Mouse (Mus musculus) CH12.LX (cell line): ENCODE measurements at regions not wholly inside any gene's neighbourhood (a gene's known extent, or its start where the extent isn't known, plus 50 kb on each side); places are given as distances from the start of the nearest gene placed in this dataset.

ENCODE experiments used
- DNase-seq: peaks from one replicate; pipeline ENCODE4 v3.0.0-alpha.2; 2013; ENCODE audit errors: extremely low read depth
- H3K27ac ChIP-seq: 2 replicates; pipeline ENCODE4 v1.5.1; 2012; ENCODE audit warnings: low read depth, mild to moderate bottlenecking, control low read depth, moderate library complexity; ENCODE audit not compliant: insufficient read depth
- H3K27me3 ChIP-seq: replicated peaks from 2 replicates; pipeline ENCODE3; 2012; ENCODE audit warnings: inconsistent platforms
- H3K36me3 ChIP-seq, 2 experiments: replicated peaks in 1 of 2; 2 replicates each; pipeline versions ENCODE3 to v1.6.1; 2012; ENCODE audit warnings: inconsistent platforms in 1 of 2, low read length in 1 of 2, mild to moderate bottlenecking in 1 of 2, mixed read lengths in 1 of 2, moderate library complexity in 1 of 2; ENCODE audit not compliant: control insufficient read depth in 1 of 2, insufficient read depth in 1 of 2
- H3K4me1 ChIP-seq, 2 experiments: 2 replicates each; pipeline ENCODE4 v1.6.1; 2012; ENCODE audit warnings: inconsistent platforms in 1 of 2, moderate library complexity in 1 of 2; ENCODE audit not compliant: insufficient read depth in 2 of 2, control insufficient read depth in 1 of 2
- H3K4me2 ChIP-seq: 2 replicates; pipeline ENCODE4 v1.6.1; 2012; ENCODE audit warnings: low read depth, mild to moderate bottlenecking, control low read depth; ENCODE audit not compliant: poor library complexity, insufficient read depth, severe bottlenecking
- H3K4me3 ChIP-seq, 3 experiments: fragments of 150-350 bp in 1 of 3; sonication (generic) in 1 of 3; replicated peaks in 1 of 3; 2 replicates each; pipeline versions ENCODE3 to v1.5.1; 2011 to 2012; ENCODE audit warnings: low read depth in 2 of 3, low read length in 2 of 3, mild to moderate bottlenecking in 2 of 3, moderate library complexity in 2 of 3, control low read depth in 1 of 3, improper control_type of control experiment in 1 of 3, inconsistent platforms in 1 of 3, mixed read lengths in 1 of 3; ENCODE audit not compliant: poor library complexity in 1 of 3
- H3K79me2 ChIP-seq: replicated peaks from 2 replicates; pipeline ENCODE4 v1.6.1; 2012; ENCODE audit warnings: mild to moderate bottlenecking, moderate library complexity; ENCODE audit not compliant: control insufficient read depth, poor library complexity, insufficient read depth, severe bottlenecking; ENCODE audit errors: extremely low read depth
- H3K9ac ChIP-seq: 2 replicates; pipeline ENCODE4 v1.6.1; 2012; ENCODE audit warnings: low read depth, mild to moderate bottlenecking, control low read depth, moderate library complexity; ENCODE audit not compliant: insufficient read depth
- H3K9me3 ChIP-seq: replicated peaks from 2 replicates; pipeline ENCODE3; 2012; ENCODE audit warnings: low read length, inconsistent platforms, mixed read lengths
- CHD1 ChIP-seq: IDR thresholded peaks from 2 replicates; pipeline ENCODE4 v1.6.1; 2012; ENCODE audit warnings: low read depth, low read length, improper control_type of control experiment, inconsistent platforms
- CHD2 ChIP-seq: IDR thresholded peaks from 2 replicates; pipeline ENCODE4 v1.6.1; 2011; ENCODE audit warnings: low read length, improper control_type of control experiment
- CTCF ChIP-seq, 2 experiments: IDR thresholded peaks in 1 of 2; conservative IDR thresholded peaks in 1 of 2; 2 replicates each; pipeline ENCODE4 v1.5.1; 2011 to 2012; ENCODE audit warnings: low read depth in 2 of 2, low read length in 2 of 2, improper control_type of control experiment in 1 of 2, inconsistent platforms in 1 of 2, mild to moderate bottlenecking in 1 of 2, moderate library complexity in 1 of 2
- ELF1 ChIP-seq: IDR thresholded peaks from 2 replicates; pipeline ENCODE4 v1.6.1; 2014; ENCODE audit warnings: low read depth, mild to moderate bottlenecking, inconsistent platforms, low read length, improper control_type of control experiment
- EP300 ChIP-seq: IDR thresholded peaks from 2 replicates; pipeline ENCODE4 v1.6.1; 2011; ENCODE audit warnings: low read length, improper control_type of control experiment
- IRF4 ChIP-seq: IDR thresholded peaks from 2 replicates; pipeline ENCODE4 v1.6.1; 2014; ENCODE audit warnings: low read depth, mild to moderate bottlenecking, inconsistent platforms, low read length, improper control_type of control experiment
- KAT2A ChIP-seq: IDR thresholded peaks from 2 replicates; pipeline ENCODE4 v1.6.1; 2012; ENCODE audit warnings: low read length, improper control_type of control experiment, inconsistent platforms; ENCODE audit not compliant: insufficient replicate concordance
- MAFK ChIP-seq: IDR thresholded peaks from 2 replicates; pipeline ENCODE4 v1.6.1; 2011; ENCODE audit warnings: low read length, improper control_type of control experiment; ENCODE audit not compliant: insufficient replicate concordance
- MAX ChIP-seq: IDR thresholded peaks from 2 replicates; pipeline ENCODE4 v1.6.1; 2011; ENCODE audit warnings: low read length, improper control_type of control experiment
- MAZ ChIP-seq: IDR thresholded peaks from 2 replicates; pipeline ENCODE4 v1.6.1; 2012; ENCODE audit warnings: low read depth, mild to moderate bottlenecking, inconsistent platforms, low read length, improper control_type of control experiment, moderate library complexity
- NELFE ChIP-seq: IDR thresholded peaks from 2 replicates; pipeline ENCODE4 v1.6.1; 2011; ENCODE audit warnings: low read depth, low read length, improper control_type of control experiment
- NRF1 ChIP-seq: IDR thresholded peaks from 2 replicates; pipeline ENCODE4 v1.6.1; 2014; ENCODE audit warnings: low read depth, mild to moderate bottlenecking, inconsistent platforms, low read length, improper control_type of control experiment, moderate library complexity
- POLR2AphosphoS2 ChIP-seq: IDR thresholded peaks from 2 replicates; pipeline ENCODE4 v1.6.1; 2011; ENCODE audit warnings: low read depth, low read length, improper control_type of control experiment
- RAD21 ChIP-seq: IDR thresholded peaks from 2 replicates; pipeline ENCODE4 v1.6.1; 2011; ENCODE audit warnings: low read depth, mild to moderate bottlenecking, low read length, improper control_type of control experiment, moderate library complexity
- SMC3 ChIP-seq: IDR thresholded peaks from 2 replicates; pipeline ENCODE4 v1.6.1; 2011; ENCODE audit warnings: low read depth, low read length, improper control_type of control experiment
- TBP ChIP-seq: conservative IDR thresholded peaks from 2 replicates; pipeline ENCODE4 v1.6.1; 2011; ENCODE audit warnings: low read depth, low read length, improper control_type of control experiment
- UBTF ChIP-seq: IDR thresholded peaks from 2 replicates; pipeline ENCODE4 v1.6.1; 2012; ENCODE audit warnings: low read depth, mild to moderate bottlenecking, inconsistent platforms, low read length, improper control_type of control experiment, moderate library complexity
- USF1 ChIP-seq: IDR thresholded peaks from 2 replicates; pipeline ENCODE4 v1.6.1; 2014; ENCODE audit warnings: low read depth, mild to moderate bottlenecking, inconsistent platforms, low read length, improper control_type of control experiment
- USF2 ChIP-seq: conservative IDR thresholded peaks from 2 replicates; pipeline ENCODE4 v1.6.1; 2011; ENCODE audit warnings: low read depth, low read length, improper control_type of control experiment
- ZC3H11A ChIP-seq: IDR thresholded peaks from 2 replicates; pipeline ENCODE4 v1.6.1; 2012; ENCODE audit warnings: low read depth, mild to moderate bottlenecking, inconsistent platforms, low read length, improper control_type of control experiment
- ZKSCAN1 ChIP-seq: IDR thresholded peaks from 2 replicates; pipeline ENCODE4 v1.6.1; 2012; ENCODE audit warnings: low read depth, inconsistent platforms, low read length, improper control_type of control experiment, borderline replicate concordance
- dilution Hi-C: fragments of 300-500 bp; cut with MboI; formaldehyde crosslinking; loops from 2 replicates; pipeline ENCODE4 v1.14.3; 2020; ENCODE audit warnings: low sequenced_read_pairs; ENCODE audit not compliant: extremely low pct_unique_long_range_greater_than_20kb, extremely low pct_ligation_motif_present
- in situ Hi-C: fragments of 300-500 bp; cut with MboI; formaldehyde crosslinking; loops from 3 replicates; pipeline ENCODE4 v1.14.3; 2019; ENCODE audit warnings: low sequenced_read_pairs, low pct_ligation_motif_present, low pct_unique_long_range_greater_than_20kb, mixed read lengths

DNA sequence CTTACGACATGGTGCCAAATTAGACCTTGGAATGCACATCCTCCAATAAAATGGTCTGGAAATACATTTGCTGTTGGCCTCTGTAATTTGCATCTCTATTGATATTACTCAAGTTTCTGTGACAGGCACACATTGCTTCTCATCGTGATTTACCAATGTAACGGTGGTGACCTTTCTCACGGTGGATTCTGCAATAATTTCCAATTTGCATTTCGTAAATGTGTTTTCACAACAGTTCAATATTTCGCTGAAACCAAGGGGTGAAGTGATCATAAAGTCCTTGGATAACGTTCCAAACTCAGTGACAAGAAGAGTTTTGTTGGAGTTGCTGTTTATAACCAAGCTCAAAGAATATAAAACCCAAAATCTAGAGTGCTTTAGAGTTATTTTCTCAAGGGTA lies 149.4 kb downstream of the Lrig3 start:
- dilution Hi-C loops (no loop called here), in situ Hi-C loops (no loop called here)
- Histone ChIP-seq H3K27ac (no peak overlapping the region), H3K36me3 (no peaks in the 10 kb centered on the region), H3K79me2 (no peaks in the 10 kb centered on the region), H3K4me1 (no peaks in the 10 kb centered on the region), H3K27me3 (no peaks in the 10 kb centered on the region), H3K4me3 (no peak overlapping the region), H3K9ac (no peak overlapping the region), H3K4me2 (no peak overlapping the region), H3K9me3 (peaks cover 70% of the 10 kb centered on the region)
- no peak for DNase-seq
- TF ChIP-seq ZC3H11A: no peak
- no peak for TF ChIP-seq UBTF
- no peak for TF ChIP-seq MAFK
- no peak for TF ChIP-seq USF1
- no peak for TF ChIP-seq EP300
- TF ChIP-seq NELFE: no peak
- TF ChIP-seq POLR2AphosphoS2: no peak
- no peak for TF ChIP-seq MAZ
- TF ChIP-seq RAD21: no peak
- TF ChIP-seq USF2: no peak
- no peak for TF ChIP-seq MAX
- TF ChIP-seq ZKSCAN1: no peak
- TF ChIP-seq SMC3: no peak
- TF ChIP-seq KAT2A: no peak
- no peak for TF ChIP-seq TBP
- TF ChIP-seq CHD2: no peak
- TF ChIP-seq CHD1: no peak
- TF ChIP-seq ELF1: no peak
- no peak for TF ChIP-seq CTCF (conservative IDR thresholded peaks at IDR 0.05 in 1 of 2, IDR thresholded peaks at IDR 0.05 in 1 of 2; ENCODE audit: low read depth in 2 of 2, low read length in 2 of 2)
- TF ChIP-seq IRF4: no peak

- Histone ChIP-seq H3K4me3 (no peak overlapping the region), H3K9ac (no peak overlapping the region), H3K4me1 (no peaks in the 10 kb centered on the region), H3K27ac (no peak overlapping the region), H3K27me3 (no peaks in the 10 kb centered on the region), H3K36me3 (no peaks in the 10 kb centered on the region), H3K9me3 (peaks cover 73% of the 10 kb centered on the region), H3K79me2 (no peaks in the 10 kb centered on the region), H3K4me2 (no peak overlapping the region)
- DNase-seq: no peak
- in situ Hi-C loops (no loop called here), dilution Hi-C loops (no loop called here)
- TF ChIP-seq CHD2: no peak
- no peak for TF ChIP-seq NRF1
Observed at GRCm38 (mm10) chr10:126121626-126122025, 155.7 kb downstream of the Lrig3 start.
